Mouse (Mus musculus) intestine, embryonic 15.5 days (tissue): Measurements from ENCODE around the gene Exoc6b. TPM values are rescaled to one million over a fixed set of nuclear protein-coding genes. Genes with fewer than 3 reads are reported as not detected.

ENCODE experiments used
- ATAC-seq: fragments of 200-750 bp; cut with Nextera tagmentation; 2 replicates; pipeline ENCODE4 v1.8.0; 2017; ENCODE audit warnings: moderate TSS enrichment, moderate library complexity
- H3K27ac ChIP-seq: fragments of 300-500 bp; sonication (generic); 2 replicates; pipeline ENCODE4 v1.5.1; 2015; ENCODE audit warnings: mild to moderate bottlenecking, inconsistent platforms
- H3K27me3 ChIP-seq: fragments of 300-500 bp; sonication (generic); replicated peaks from 2 replicates; pipeline ENCODE4 v1.6.1; 2015; ENCODE audit warnings: inconsistent platforms
- H3K36me3 ChIP-seq: fragments of 300-500 bp; sonication (generic); 2 replicates; pipeline ENCODE4 v1.6.1; 2015; ENCODE audit warnings: inconsistent platforms
- H3K4me1 ChIP-seq: fragments of 300-500 bp; sonication (generic); replicated peaks from 2 replicates; pipeline ENCODE4 v1.6.1; 2015; ENCODE audit warnings: inconsistent platforms
- H3K4me2 ChIP-seq: fragments of 300-500 bp; sonication (generic); replicated peaks from 2 replicates; pipeline ENCODE4 v1.6.1; 2015; ENCODE audit warnings: mild to moderate bottlenecking, inconsistent platforms
- H3K4me3 ChIP-seq: fragments of 300-500 bp; sonication (generic); replicated peaks from 2 replicates; pipeline ENCODE4 v1.5.1; 2015; ENCODE audit warnings: inconsistent platforms
- H3K9ac ChIP-seq: fragments of 300-500 bp; sonication (generic); 2 replicates; pipeline ENCODE4 v1.6.1; 2015; ENCODE audit warnings: inconsistent platforms
- H3K9me3 ChIP-seq: fragments of 300-500 bp; sonication (generic); 2 replicates; pipeline ENCODE4 v1.6.1; 2016; ENCODE audit warnings: inconsistent platforms
- WGBS: fragments of 180-500 bp; shearing (Covaris S2); methylation state at CpG from one replicate; pipeline ENCODE4 v1.1.7; 2015; 5-methylcytosine and 5-hydroxymethylcytosine counted together
- polyA plus RNA-seq: library from polyadenylated mRNA; unstranded; fragments of >200 nt; fragmentation: Nextera tagmentation; extraction: Ambion mirVana; gene quantifications from 2 replicates; pipeline ENCODE4 v1.2.1, GENCODE M21; 2015

The Exoc6b gene
- polyA plus RNA-seq, 1 experiment from 2014 or later = 19.5 TPM

DNA sequence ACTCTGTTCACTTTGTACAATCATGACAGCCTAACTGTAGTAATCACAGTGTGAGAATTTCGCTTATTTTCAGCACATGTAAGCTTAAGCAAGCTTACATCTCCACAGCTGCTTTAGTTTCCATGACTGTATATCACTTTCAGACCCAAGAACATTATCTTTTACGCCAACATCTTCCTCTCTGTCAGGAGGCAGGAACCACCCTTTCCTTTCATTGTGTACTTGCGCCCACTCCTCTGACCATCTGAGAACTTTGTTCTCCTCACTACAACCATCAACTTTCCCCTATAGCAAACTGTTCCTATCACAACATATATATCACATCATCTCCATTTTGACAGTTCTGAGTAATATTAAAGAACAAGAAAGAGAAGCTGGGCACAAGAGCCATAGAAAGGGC is 391.5 kb downstream of the Exoc6b start:
- H3K27ac ChIP-seq = no peak overlapping the region
- no peak for ATAC-seq
- H3K9ac ChIP-seq = no peak overlapping the region
- H3K4me3 ChIP-seq = no peak overlapping the region
- no peaks in the 10 kb centered on the region for H3K4me1 ChIP-seq
- no peaks in the 10 kb centered on the region for H3K9me3 ChIP-seq
- no peak overlapping the region for H3K4me2 ChIP-seq
- 79% methylated on average over 3 of the region's 3 CpGs for WGBS
- H3K27me3 ChIP-seq = no peaks in the 10 kb centered on the region
- no peaks in the 10 kb centered on the region for H3K36me3 ChIP-seq

DNA sequence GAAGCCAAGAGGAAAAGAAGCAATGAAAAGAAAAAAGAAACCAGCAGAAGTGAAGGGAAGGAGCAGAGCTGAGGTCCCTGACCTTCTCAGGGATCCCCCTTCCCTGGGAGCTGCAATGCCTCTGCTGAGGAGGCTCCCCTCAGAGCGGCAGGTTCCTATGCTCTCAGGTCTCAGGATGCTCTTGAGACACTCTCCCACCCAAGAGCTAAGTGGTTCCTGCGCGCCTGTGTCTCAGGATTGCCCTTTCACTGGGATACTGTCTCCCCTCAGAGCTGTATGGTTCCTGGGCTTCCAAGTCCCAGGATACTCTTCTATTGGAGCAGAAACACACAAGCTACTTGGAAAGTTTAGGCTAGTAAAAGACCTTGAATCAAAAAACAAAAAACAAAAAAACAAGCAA is 394.4 kb downstream of the Exoc6b start:
- H3K4me3 ChIP-seq = no peak overlapping the region
- H3K4me1 ChIP-seq = no peaks in the 10 kb centered on the region
- WGBS = 93% methylated on average over 3 of the region's 3 CpGs
- H3K27me3 ChIP-seq = no peaks in the 10 kb centered on the region
- H3K4me2 ChIP-seq = no peak overlapping the region
- no peaks in the 10 kb centered on the region for H3K36me3 ChIP-seq
- no peak for ATAC-seq
- H3K27ac ChIP-seq = no peak overlapping the region
- H3K9ac ChIP-seq = no peak overlapping the region
- H3K9me3 ChIP-seq = no peaks in the 10 kb centered on the region

DNA sequence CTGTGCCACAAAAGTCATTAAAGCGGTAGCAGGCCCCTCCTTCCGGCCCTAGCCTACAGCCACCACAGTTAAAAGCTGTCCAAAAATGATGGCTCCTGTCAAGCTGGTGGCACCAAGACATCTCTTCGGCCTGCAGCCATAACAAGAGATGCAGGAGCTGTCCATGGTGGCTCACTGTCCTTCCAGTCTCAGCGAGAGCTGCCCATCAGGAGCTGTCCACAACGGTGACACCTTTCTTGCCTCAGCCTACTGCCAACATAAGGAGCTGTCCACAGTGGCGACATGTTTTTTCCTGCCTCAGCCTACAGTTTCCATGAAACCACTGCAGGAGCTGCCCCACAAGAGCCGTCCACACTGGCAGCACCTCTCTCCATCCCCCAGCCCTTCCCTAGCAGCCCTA is 395.2 kb downstream of the Exoc6b start:
- H3K27me3 ChIP-seq = no peaks in the 10 kb centered on the region
- ATAC-seq = no peak

DNA sequence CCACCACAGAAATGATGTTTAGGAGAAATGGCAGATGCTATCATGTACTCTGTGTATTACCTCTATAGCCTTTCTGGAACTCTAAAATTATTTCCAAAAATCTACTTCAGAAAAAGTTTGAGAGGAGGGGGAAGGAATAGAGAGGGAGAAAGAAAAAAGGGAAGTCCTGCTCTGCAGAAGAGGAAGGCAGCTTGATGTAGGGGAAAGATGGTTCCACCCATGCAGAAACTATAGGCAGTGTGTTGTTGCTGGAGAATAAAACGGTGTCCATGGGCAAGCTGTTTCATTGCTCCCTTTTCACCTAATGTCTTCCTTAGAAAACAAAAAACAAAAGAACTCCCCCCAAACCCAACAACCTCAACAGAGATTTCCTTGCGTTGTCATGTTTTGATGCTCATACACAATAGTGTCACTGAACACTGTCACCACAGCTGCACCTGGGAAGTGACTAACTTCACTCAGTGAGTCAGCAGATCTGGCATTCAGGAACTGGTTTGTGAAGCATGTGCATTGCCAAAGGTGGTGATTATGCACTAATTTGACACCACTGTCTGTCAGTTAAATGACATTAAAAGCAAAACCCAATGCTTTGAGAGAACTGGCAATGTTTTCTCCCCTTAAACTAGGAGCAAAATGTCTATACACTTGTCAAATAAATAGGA is 407.7 kb downstream of the Exoc6b start:
- no peak overlapping the region for H3K4me3 ChIP-seq
- ATAC-seq = no peak
- no peaks in the 10 kb centered on the region for H3K9me3 ChIP-seq
- H3K4me2 ChIP-seq = no peak overlapping the region
- H3K36me3 ChIP-seq = no peaks in the 10 kb centered on the region
- WGBS = 78% methylated on average over 2 of the region's 2 CpGs
- H3K4me1 ChIP-seq = 0 out of 2 replicates have a peak, but pooled peaks cover 2% of the 10 kb centered on the region
- H3K27ac ChIP-seq = no peak overlapping the region
- H3K27me3 ChIP-seq = no peaks in the 10 kb centered on the region
- H3K9ac ChIP-seq = no peak overlapping the region

More for the DNA sequence above, 395.2 kb downstream of the Exoc6b start:
- no peak overlapping the region for H3K4me3 ChIP-seq
- H3K27ac ChIP-seq = no peak overlapping the region
- no peak overlapping the region for H3K4me2 ChIP-seq
- H3K9ac ChIP-seq = no peak overlapping the region
- no peaks in the 10 kb centered on the region for H3K9me3 ChIP-seq
- WGBS = 85% methylated on average over 7 of the region's 7 CpGs
- H3K4me1 ChIP-seq = no peaks in the 10 kb centered on the region
- no peaks in the 10 kb centered on the region for H3K36me3 ChIP-seq

DNA sequence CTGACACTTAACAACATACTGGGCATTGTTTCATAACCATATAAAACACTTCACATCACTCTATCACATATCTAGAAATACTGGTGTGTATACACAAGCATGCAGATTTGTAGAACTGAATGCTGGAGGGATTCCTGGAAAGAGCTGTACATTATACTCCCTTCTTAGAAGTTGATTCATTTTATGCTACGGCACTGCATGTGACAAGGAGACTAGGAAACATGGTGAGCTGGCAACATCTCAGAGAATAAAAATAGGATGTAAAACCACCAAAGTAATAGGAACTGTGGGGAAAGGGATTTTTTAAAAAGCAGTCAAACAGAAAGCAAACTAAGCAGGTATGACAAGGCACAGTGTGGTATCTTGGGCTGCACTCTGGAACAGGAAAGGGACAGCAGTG is 408.3 kb downstream of the Exoc6b start:
- Histone ChIP-seq H3K4me3 (no peak overlapping the region), H3K4me1 (0 out of 2 replicates have a peak, but pooled peaks cover 2% of the 10 kb centered on the region), H3K27ac (no peak overlapping the region), H3K9ac (no peak overlapping the region), H3K36me3 (no peaks in the 10 kb centered on the region), H3K4me2 (no peak overlapping the region), H3K27me3 (no peaks in the 10 kb centered on the region), H3K9me3 (no peaks in the 10 kb centered on the region)
- WGBS = 72% methylated on average over 1 of the region's 1 CpGs
- no peak for ATAC-seq

DNA sequence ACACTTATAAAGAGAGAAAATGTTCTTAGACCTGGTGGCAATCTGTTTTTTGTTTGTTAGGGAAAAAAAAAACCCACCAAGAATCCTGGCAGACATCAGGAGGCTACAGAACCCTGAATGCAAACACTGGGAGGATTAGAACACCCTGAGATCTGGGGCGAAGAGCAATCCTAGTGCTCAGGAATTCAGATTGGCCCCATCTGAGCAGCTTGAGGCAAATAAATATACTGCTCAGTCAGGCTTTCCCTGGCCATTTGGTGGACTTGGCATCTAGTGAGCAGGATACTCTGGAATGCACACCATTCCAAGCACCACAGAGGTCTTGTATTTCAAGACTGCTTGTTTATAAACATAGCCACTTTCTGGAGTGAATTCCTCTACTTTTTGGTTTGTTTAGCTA is 412.2 kb downstream of the Exoc6b start:
- ATAC-seq = no peak
- 43% methylated on average over 1 of the region's 1 CpGs for WGBS
- H3K36me3 ChIP-seq = no peaks in the 10 kb centered on the region
- no peaks in the 10 kb centered on the region for H3K9me3 ChIP-seq
- no peak overlapping the region for H3K27ac ChIP-seq
- no peak overlapping the region for H3K4me2 ChIP-seq
- 0 out of 2 replicates have a peak, but pooled peaks cover 2% of the 10 kb centered on the region for H3K4me1 ChIP-seq
- no peak overlapping the region for H3K9ac ChIP-seq
- H3K4me3 ChIP-seq = no peak overlapping the region
- no peaks in the 10 kb centered on the region for H3K27me3 ChIP-seq

DNA sequence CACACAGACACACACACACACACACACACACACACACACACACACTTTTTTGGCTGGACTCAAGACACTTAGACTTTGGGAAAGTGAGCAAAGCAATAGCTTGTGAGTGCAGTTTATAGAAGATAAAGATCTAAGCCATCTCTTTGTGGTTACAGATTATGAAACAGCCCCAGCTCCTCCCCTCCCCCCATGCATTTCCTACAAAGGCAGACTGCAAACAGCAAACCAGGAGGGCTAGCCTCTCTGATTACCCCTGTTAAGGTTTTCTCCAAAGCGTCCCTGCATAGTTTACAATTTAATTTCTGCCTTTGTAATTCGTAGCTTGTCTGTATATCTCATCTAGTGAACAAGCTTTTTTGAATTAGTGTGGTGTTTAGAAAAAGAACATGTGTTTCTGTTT is 412.6 kb downstream of the Exoc6b start:
- Histone ChIP-seq H3K9me3 (no peaks in the 10 kb centered on the region), H3K9ac (no peak overlapping the region), H3K27me3 (no peaks in the 10 kb centered on the region), H3K4me2 (no peak overlapping the region), H3K4me1 (0 out of 2 replicates have a peak, but pooled peaks cover 2% of the 10 kb centered on the region), H3K27ac (no peak overlapping the region), H3K36me3 (no peaks in the 10 kb centered on the region), H3K4me3 (no peak overlapping the region)
- ATAC-seq = no peak
- WGBS = 32% methylated on average over 2 of the region's 2 CpGs

DNA sequence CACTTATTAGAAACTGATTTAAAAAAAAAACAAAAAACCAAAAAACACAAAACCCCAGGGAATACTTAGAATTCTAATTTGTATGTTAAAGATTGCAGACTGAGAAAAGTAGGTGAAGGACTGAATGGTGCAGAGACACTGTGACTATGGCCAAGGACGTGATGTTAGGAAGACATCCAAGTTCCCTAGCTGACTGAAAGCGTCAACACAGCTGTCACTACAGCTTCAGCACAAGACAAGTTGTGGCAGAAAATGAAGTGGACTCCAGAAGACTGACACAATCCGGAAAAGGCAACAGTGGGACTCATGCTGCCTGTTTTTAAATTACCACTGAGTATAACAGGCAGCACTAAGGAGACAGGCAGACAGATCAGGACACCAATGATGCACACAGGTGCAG is 417.4 kb downstream of the Exoc6b start:
- no peak overlapping the region for H3K9ac ChIP-seq
- no peak for ATAC-seq
- WGBS = 81% methylated on average over 3 of the region's 3 CpGs
- no peak overlapping the region for H3K4me3 ChIP-seq
- H3K27me3 ChIP-seq = no peaks in the 10 kb centered on the region
- H3K27ac ChIP-seq = no peak overlapping the region
- no peaks in the 10 kb centered on the region for H3K9me3 ChIP-seq
- 0 out of 2 replicates have a peak, but pooled peaks cover 4% of the 10 kb centered on the region for H3K4me1 ChIP-seq
- H3K4me2 ChIP-seq = no peak overlapping the region
- H3K36me3 ChIP-seq = no peaks in the 10 kb centered on the region

DNA sequence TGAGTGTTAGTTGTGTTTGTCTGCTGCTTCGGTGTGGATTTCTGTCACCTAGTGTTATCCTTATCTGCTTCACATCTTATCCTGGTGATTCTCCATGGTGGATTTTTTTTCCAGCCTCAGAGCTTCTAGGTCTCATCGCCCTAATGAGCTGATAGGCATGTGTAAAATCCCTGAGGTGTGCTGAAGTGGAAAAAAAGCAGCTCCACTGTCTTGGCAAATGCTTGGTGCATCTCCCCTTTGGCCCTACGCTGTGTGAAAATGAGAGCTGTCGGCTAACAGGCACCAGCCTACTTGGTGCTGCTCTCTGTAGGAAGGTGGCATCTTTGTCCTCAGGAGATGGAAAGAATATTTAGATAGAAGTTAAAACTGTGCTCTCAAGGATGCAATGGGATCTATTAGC is 422.1 kb downstream of the Exoc6b start:
- 53% methylated on average over 4 of the region's 4 CpGs for WGBS
- H3K27ac ChIP-seq = no peak overlapping the region
- H3K9me3 ChIP-seq = no peaks in the 10 kb centered on the region
- H3K9ac ChIP-seq = no peak overlapping the region
- H3K4me3 ChIP-seq = no peak overlapping the region
- no peak for ATAC-seq
- no peaks in the 10 kb centered on the region for H3K36me3 ChIP-seq
- H3K27me3 ChIP-seq = no peaks in the 10 kb centered on the region
- 0 out of 2 replicates have a peak, but pooled peaks cover 3% of the 10 kb centered on the region for H3K4me1 ChIP-seq
- H3K4me2 ChIP-seq = no peak overlapping the region

DNA sequence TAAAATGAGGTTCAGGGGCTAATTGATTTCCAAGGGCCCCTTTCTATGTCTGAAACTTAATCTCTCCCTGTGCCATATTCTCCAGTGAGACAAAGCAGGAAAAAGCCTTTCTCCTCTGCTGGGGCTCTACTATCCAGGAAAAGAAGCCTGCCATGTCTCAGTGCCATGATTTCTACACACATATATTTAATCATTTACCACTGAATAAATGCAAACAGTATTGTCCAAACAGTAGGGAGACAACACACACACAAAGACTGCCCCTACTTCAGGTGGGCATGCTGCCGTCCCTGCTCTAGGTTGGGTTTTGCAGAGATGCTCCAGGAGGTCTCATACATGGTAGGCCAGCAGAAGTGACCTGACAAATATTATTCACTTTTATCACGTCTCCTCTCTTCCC is 422.6 kb downstream of the Exoc6b start:
- no peaks in the 10 kb centered on the region for H3K9me3 ChIP-seq
- no peaks in the 10 kb centered on the region for H3K36me3 ChIP-seq
- no peak overlapping the region for H3K4me2 ChIP-seq
- H3K27ac ChIP-seq = no peak overlapping the region
- no peak overlapping the region for H3K4me3 ChIP-seq
- 53% methylated on average over 2 of the region's 2 CpGs for WGBS
- peaks cover 6% of the 10 kb centered on the region for H3K4me1 ChIP-seq
- no peak overlapping the region for H3K9ac ChIP-seq
- ATAC-seq = no peak
- H3K27me3 ChIP-seq = no peaks in the 10 kb centered on the region

DNA sequence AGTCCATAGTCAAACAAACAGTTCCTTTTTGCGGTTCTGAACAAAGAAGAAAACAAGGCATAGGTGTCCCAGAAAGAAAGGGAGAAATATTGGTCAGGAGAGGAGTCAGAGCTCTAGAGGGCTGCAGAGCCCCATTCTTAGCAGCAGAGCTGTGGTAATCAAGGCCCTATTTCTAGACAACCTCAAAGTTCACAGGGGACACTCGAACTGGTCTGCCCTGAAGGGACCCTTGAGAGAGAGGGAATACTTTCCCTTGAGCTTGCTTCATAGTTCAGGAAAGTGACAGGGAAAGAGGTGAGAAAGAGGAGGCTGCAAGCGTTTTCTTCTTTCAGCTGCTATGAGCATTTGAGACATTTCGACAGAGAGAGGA is 428.3 kb downstream of the Exoc6b start:
- H3K27me3 ChIP-seq = no peaks in the 10 kb centered on the region
- peak overlapping the region; percentile 46 for H3K27ac ChIP-seq
- peaks cover 23% of the 10 kb centered on the region for H3K4me1 ChIP-seq
- peak overlapping the region; percentile 7; the same call in 1 of the 2 replicates for H3K4me2 ChIP-seq
- no peak overlapping the region for H3K9ac ChIP-seq
- 27% methylated on average over 4 of the region's 4 CpGs for WGBS
- no peak overlapping the region for H3K4me3 ChIP-seq
- no peaks in the 10 kb centered on the region for H3K36me3 ChIP-seq
- ATAC-seq = peak; percentile 74
- no peaks in the 10 kb centered on the region for H3K9me3 ChIP-seq

DNA sequence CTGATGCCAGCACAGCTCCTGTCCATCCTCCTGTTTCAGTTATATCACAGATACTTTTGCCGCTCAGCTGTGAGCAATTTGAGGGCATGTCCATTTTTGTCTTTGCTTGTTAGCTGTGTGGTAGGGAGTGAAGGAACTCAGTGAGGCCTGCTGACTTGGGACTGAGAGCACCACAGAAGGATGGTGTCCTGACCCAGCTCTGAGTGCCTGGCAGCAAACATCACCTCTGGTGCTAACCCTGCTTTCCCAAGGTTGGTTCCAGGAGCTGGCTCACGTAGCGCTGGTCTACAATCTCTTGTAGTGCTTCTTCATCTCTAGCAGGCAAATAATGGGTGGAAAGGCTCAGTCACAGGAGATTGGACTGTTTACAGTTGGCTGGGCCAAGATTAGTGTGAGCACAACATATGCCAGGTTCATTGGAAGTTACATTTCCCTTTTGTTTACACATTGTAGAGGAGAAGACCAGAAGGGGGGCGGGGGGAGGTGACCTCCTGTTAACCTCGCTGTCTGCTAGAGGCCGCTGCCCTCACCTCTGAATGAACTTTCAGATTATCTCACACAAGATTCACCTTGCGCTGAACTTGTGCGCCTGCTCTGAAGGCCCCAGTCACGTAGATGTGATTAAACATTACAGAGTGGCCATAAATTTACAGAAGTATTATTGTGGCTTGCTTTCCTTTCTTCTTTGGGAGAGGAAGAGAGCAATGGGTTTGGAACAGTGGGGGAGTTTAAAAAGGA is 428.8 kb downstream of the Exoc6b start:
- Histone ChIP-seq H3K27me3 (no peaks in the 10 kb centered on the region), H3K4me3 (no peak overlapping the region), H3K27ac (peak overlapping the region; percentile 68), H3K4me2 (peak overlapping the region; percentile 7; the same call in 1 of the 2 replicates), H3K36me3 (no peaks in the 10 kb centered on the region), H3K4me1 (peaks cover 23% of the 10 kb centered on the region), H3K9me3 (no peaks in the 10 kb centered on the region), H3K9ac (no peak overlapping the region)
- 13% methylated on average over 9 of the region's 9 CpGs for WGBS
- ATAC-seq = peak; percentile 97

DNA sequence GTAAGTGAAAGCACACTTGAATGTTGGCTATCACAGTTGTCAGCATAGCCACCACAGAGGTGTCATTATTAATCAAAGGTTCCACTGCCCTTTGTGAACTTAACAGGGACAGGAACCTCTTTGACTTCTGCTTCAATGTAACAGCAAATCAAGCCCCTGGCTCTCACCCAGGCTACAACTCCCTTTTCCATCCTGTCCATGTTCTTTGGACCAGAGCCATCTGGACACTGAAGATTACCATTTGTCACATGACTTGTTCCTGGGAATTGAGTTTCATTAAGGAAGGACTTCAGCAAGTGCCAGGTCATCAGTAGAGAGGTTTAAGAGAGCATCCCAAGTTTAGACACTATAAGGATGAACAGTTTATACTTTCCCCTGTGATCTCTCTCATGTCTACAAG is 431.1 kb downstream of the Exoc6b start:
- no peak overlapping the region for H3K9ac ChIP-seq
- no peaks in the 10 kb centered on the region for H3K36me3 ChIP-seq
- H3K27ac ChIP-seq = no peak overlapping the region
- no peak for ATAC-seq
- no peak overlapping the region for H3K4me2 ChIP-seq
- peaks cover 23% of the 10 kb centered on the region for H3K4me1 ChIP-seq
- no peak overlapping the region for H3K4me3 ChIP-seq
- H3K9me3 ChIP-seq = no peaks in the 10 kb centered on the region
- H3K27me3 ChIP-seq = no peaks in the 10 kb centered on the region
